Mouse (Mus musculus): ENCODE results near the gene Becn1.

DNA sequence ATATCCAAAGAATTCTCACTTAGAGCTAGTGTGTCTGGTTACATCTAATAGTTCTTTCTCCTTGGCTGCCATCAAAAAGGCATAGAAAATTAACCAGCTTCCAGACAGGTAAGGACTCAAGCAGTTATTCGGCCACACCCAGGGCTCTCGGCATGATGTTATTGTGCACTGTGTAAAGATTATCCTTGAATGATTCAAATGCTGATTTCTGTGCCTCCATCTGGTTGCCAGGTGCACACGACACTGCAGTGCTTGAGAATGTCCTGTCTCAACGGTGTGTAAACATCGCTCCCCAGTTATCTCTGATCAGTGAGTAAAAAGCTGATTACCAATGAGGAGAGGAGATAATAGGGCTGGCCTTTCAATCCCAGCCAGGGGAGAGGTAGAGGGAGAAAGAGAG lies 5.7 kb upstream of the Becn1 start:
- TF ChIP-seq CTCF (IDR thresholded peaks at IDR 0.05; ENCODE audit: low read depth) = no peak
- TF ChIP-seq EP300 (IDR thresholded peaks at IDR 0.05; ENCODE audit: low read depth) = no peak
